Mouse (Mus musculus): ENCODE data around the gene Htr7.

GRCm38 (mm10) chr19:36004961-36005360 is 52.3 kb downstream of the Htr7 start:
- TF ChIP-seq CTCF (conservative IDR thresholded peaks at IDR 0.05; ENCODE audit: insufficient read depth, insufficient read length, low read depth, low read length) (no peak), POLR2A (IDR thresholded peaks at IDR 0.05; ENCODE audit: low read depth, low read length) (no peak)
